Mouse (Mus musculus) heart, postnatal 0 days (tissue): ENCODE results near the gene Dennd5b. TPM values are rescaled to one million over a fixed set of nuclear protein-coding genes. Genes with fewer than 3 reads are reported as not detected.
A peak's percentile ranks its signal among the peaks of the same experiment; 100 is the strongest.

ENCODE experiments used
- ATAC-seq: fragments of 200-750 bp; cut with Nextera tagmentation; 2 replicates; pipeline ENCODE4 v1.8.0; 2017; ENCODE audit warnings: low read depth, moderate number of reproducible peaks, moderate library complexity; ENCODE audit not compliant: insufficient read depth
- DNase-seq: peaks from one replicate; pipeline ENCODE4 v3.0.0-alpha.2; 2016; ENCODE audit warnings: low spot score
- H3K27ac ChIP-seq: fragments of 300-500 bp; sonication (generic); 2 replicates; pipeline ENCODE4 v1.5.1; 2014; ENCODE audit warnings: low read depth, mild to moderate bottlenecking
- H3K27me3 ChIP-seq: fragments of 300-500 bp; sonication (generic); 2 replicates; pipeline ENCODE4 v1.6.1; 2014; ENCODE audit warnings: low read length, mixed read lengths; ENCODE audit not compliant: control insufficient read depth, insufficient read depth
- H3K36me3 ChIP-seq: fragments of 300-500 bp; sonication (generic); replicated peaks from 2 replicates; pipeline ENCODE4 v1.6.1; 2014; ENCODE audit warnings: low read length, mixed read lengths; ENCODE audit not compliant: control insufficient read depth, insufficient read depth
- H3K4me1 ChIP-seq: fragments of 300-500 bp; sonication (generic); 2 replicates; pipeline ENCODE4 v1.6.1; 2014; ENCODE audit warnings: antibody characterized with exemption; ENCODE audit not compliant: control insufficient read depth, insufficient read depth
- H3K4me2 ChIP-seq: fragments of 300-500 bp; sonication (generic); 2 replicates; pipeline ENCODE4 v1.6.1; 2014; ENCODE audit warnings: low read depth, mild to moderate bottlenecking, low read length, moderate library complexity
- H3K4me3 ChIP-seq: fragments of 300-500 bp; sonication (generic); 2 replicates; pipeline ENCODE4 v1.5.1; 2014; ENCODE audit warnings: low read depth, low read length
- H3K9ac ChIP-seq: fragments of 300-500 bp; sonication (generic); replicated peaks from 2 replicates; pipeline ENCODE4 v1.6.1; 2014; ENCODE audit warnings: low read depth, low read length, mixed read lengths
- H3K9me3 ChIP-seq: fragments of 300-500 bp; sonication (generic); replicated peaks from 2 replicates; pipeline ENCODE4 v1.6.1; 2016; ENCODE audit warnings: low read length; ENCODE audit not compliant: control insufficient read depth
- CTCF ChIP-seq: IDR thresholded peaks from 2 replicates; pipeline ENCODE4 v1.5.1; 2016; ENCODE audit warnings: antibody characterized with exemption, control low read depth, low read depth
- EP300 ChIP-seq: IDR thresholded peaks from 2 replicates; pipeline ENCODE4 v1.6.1; 2016; ENCODE audit warnings: antibody characterized with exemption, low read depth
- WGBS: fragments of 180-500 bp; shearing (Covaris S2); extraction: QIAGEN DNeasy Blood & Tissue Kit; methylation state at CpG from one replicate; pipeline ENCODE4 v1.1.7; 2014; 5-methylcytosine and 5-hydroxymethylcytosine counted together
- polyA plus RNA-seq: library from polyadenylated mRNA; unstranded; fragments of >200 nt; fragmentation: Nextera tagmentation; extraction: Ambion mirVana; gene quantifications from 2 replicates; pipeline ENCODE4 v1.2.1, GENCODE M21; 2015
- total RNA-seq: library from RNA; depleted of rRNA; stranded (reverse); fragments of >200 nt; gene quantifications from 2 replicates; pipeline ENCODE4 v1.2.3, GENCODE M21; 2014; ENCODE audit warnings: low replicate concordance

Gene Dennd5b
- total and polyA plus RNA-seq, 2 experiments from 2014 or later, result 5.4 to 25.5 TPM

DNA sequence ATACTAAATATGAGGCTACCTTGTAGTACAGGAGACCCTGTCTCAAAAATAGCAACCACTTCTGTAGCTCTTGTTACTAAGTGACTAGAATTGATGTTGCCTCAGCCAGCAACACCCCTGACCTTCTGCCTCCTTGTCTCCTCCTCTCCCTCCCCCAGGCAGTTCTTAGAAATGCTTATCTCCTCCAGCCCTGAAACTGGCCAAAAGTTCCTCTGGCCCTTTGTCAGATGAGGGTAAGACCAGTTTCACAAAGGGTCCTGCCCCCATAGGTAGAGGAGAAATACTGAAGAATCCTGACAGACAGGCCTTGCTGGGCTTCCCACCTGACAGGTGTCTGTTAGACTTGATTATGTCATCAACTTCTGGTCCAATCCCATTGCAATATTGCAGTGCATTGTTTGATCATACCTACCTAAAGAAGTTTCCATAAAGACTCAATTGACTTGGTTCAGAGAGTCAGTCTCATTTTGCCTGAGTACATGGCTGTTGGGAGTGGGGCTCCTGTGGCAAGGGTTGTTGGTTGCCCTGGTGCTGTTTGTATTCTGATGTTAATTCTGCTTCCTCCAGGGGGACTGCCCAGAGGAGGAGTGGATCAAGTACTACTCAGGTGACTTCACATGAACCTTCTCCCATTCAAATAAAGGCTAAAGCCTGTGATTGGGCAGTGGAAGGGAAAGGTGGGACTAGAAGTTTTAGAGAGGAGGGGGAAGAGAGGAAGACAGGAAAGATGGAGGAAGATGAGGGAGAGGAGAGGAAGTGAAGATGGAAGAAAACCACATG lies 145.6 kb downstream of the Dennd5b start:
- H3K4me1 ChIP-seq, result no peaks in the 10 kb centered on the region
- no peaks in the 10 kb centered on the region for H3K27me3 ChIP-seq
- no peak for TF ChIP-seq EP300
- TF ChIP-seq CTCF, result no peak
- no peak overlapping the region for H3K9ac ChIP-seq
- H3K9me3 ChIP-seq, result no peaks in the 10 kb centered on the region
- no peak overlapping the region for H3K4me3 ChIP-seq
- DNase-seq, result no peak
- H3K4me2 ChIP-seq, result no peak overlapping the region
- no peaks in the 10 kb centered on the region for H3K36me3 ChIP-seq
- H3K27ac ChIP-seq, result no peak overlapping the region
- no peak for ATAC-seq

DNA sequence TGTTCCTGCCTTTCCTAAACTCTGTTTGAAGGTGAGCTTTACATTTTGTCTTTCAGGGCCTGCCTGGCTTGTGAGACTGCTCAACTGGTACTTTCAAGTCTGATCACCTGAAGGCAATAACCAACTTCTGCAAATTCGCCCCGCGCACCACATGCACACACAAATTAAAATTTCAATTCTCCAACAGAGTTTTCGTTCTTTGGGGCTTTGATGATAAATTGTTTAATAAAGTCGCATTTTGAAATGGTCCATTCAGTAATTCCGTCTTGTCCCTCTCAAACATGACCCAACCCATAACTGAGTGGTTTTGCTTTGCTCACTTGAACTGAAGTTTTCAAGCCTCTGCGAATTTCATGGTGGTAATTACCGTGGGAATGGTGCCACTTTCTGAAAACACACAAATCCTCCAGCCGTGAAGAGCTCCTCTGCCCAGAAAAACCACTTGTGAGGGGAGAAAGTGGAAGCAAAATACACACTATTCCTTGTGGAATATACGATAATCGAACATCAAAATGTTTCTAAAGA lies 154.5 kb downstream of the Dennd5b start:
- H3K9me3 ChIP-seq, result no peaks in the 10 kb centered on the region
- TF ChIP-seq EP300, result no peak
- no peak for TF ChIP-seq CTCF
- H3K36me3 ChIP-seq, result no peaks in the 10 kb centered on the region
- WGBS, result 53% methylated on average over 11 of the region's 11 CpGs
- H3K4me3 ChIP-seq, result peak overlapping the region; percentile 90
- H3K27me3 ChIP-seq, result no peaks in the 10 kb centered on the region
- H3K4me2 ChIP-seq, result peak overlapping the region; percentile 99
- H3K4me1 ChIP-seq, result peaks cover 6% of the 10 kb centered on the region; the same call in 1 of the 2 replicates
- H3K9ac ChIP-seq, result peak overlapping the region; percentile 92
- DNase-seq (no peak), ATAC-seq (no peak)
- peak overlapping the region; percentile 67; the same call in 1 of the 2 replicates for H3K27ac ChIP-seq

DNA sequence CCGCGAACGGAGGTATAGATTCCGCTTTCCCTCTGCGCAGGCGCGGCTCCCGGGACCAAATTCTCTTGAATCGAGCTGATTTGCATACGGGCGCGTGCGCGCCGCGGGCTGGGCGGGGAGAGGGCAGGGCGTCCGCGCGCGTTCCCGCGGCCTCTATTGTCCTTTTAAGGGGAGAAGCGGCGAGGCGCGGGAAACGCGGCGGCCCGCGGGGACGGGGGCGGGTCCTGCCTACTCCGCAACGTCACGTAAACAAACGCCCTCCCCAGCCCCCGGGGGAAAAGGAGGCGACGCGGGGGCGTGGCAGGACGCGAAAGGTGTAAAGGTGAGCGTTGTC lies 155.1 kb downstream of the Dennd5b start, which contains the start of gene Sinhcaf:
Gene Sinhcaf, minus strand, starts transcription at position 59 of the 334 bp plus-strand sequence.
- peaks cover 6% of the 10 kb centered on the region; the same call in 1 of the 2 replicates for H3K4me1 ChIP-seq
- H3K36me3 ChIP-seq, result no peaks in the 10 kb centered on the region
- no peaks in the 10 kb centered on the region for H3K9me3 ChIP-seq
- TF ChIP-seq CTCF (no peak), EP300 (no peak)
- peak within 1 kb of the TSS; percentile 99 for H3K4me2 ChIP-seq
- peak; percentile 96 for DNase-seq
- H3K4me3 ChIP-seq, result peak within 1 kb of the TSS; percentile 90
- ATAC-seq, result peak; percentile 83
- peak within 1 kb of the TSS; percentile 90 for H3K27ac ChIP-seq
- WGBS, result 1% methylated on average over 47 of the region's 47 CpGs
- H3K9ac ChIP-seq, result peak within 1 kb of the TSS; percentile 92
- H3K27me3 ChIP-seq, result no peaks in the 10 kb centered on the region

DNA sequence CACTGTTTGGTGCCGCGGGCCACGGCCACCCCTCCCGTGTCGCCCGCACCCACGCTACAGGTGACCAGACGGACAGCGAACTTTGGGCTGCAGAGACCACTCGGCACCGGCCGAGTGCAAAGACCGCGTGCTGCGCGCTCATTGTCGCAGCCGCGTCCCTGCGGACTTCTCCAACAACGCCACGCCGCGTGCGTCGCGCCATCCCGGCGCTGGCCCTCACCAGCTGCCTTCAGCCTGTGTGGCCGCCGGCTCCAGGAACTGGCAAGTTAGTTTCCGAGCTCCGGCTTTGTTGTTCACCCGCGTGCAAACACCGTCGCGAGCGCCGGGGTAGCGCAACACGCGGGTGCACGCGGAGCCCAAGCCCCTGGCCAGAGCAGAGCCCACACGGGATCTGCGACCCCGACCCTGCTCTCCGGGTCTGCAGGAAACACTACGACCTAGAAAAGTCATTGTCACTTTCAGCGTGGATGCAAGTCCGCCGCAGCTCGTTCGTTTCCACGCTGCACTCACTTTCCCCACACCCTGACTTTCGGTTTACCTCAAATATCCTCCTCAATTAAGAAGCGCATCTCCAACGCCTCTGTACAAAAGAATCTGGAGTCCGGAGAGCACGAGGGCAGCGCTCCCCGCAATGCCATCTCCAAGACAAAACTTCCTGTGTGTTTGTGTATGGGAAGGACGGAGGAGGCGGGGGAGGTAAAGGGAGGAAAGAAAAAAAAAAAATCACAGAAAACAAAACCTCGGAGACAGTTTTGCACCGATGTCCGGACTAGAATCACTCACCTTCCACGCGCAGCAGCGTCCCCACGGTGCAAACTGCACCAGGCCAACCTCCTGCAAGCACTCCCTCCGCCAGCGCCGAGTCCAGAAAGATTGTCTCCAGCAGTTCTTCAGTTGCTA lies 155.7 kb downstream of the Dennd5b start:
- TF ChIP-seq CTCF, result no peak
- TF ChIP-seq EP300, result no peak
- Histone ChIP-seq H3K36me3 (no peaks in the 10 kb centered on the region), H3K4me2 (peak overlapping the region; percentile 99), H3K9me3 (no peaks in the 10 kb centered on the region), H3K4me1 (peaks cover 6% of the 10 kb centered on the region; the same call in 1 of the 2 replicates), H3K9ac (peak overlapping the region; percentile 92), H3K4me3 (peak overlapping the region; percentile 90), H3K27me3 (no peaks in the 10 kb centered on the region), H3K27ac (peak overlapping the region; percentile 90)
- DNase-seq, result no peak
- WGBS, result under 1% methylated on average over 72 of the region's 75 CpGs
- peak; percentile 14 for ATAC-seq

DNA sequence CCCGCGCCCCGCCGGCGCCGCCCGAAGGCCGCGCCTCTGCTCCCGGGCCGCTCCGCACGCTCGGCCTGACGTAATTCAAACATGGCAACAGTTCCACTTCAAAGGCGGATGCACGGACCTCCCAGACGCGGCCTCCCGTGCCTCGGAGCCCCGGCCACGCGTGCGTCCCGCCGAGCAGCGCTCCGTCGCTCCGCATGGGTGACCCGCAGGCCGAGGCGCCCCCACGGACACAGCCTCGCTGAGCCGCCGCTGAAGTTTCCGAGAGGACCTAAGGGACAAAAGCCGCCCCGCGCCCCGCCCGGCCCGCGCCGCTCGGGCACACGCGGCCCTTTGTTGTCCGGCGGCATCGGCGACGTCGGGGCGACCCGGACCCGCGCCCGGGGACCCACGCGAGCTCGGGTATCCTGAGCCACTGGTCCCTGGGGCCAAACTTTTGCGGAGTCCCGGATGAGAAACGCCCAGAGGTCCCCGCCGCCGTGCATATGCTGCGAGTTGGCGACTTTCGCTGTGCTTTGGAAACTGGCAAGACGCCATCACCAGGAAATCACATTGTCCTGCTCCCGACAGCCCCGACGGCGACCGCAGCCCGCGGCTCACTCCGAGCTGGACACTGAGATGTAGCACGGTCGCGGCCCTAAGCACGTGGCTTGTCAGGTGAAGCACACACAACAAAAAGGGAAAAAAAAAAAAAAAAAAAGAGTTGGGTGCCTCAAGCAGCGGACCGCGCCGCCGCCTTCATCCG lies 156.5 kb downstream of the Dennd5b start:
- Histone ChIP-seq H3K9ac (peak overlapping the region; percentile 92), H3K27me3 (no peaks in the 10 kb centered on the region), H3K4me2 (peak overlapping the region; percentile 99), H3K36me3 (no peaks in the 10 kb centered on the region), H3K4me3 (peak overlapping the region; percentile 90), H3K9me3 (no peaks in the 10 kb centered on the region), H3K4me1 (peaks cover 6% of the 10 kb centered on the region; the same call in 1 of the 2 replicates), H3K27ac (peak overlapping the region; percentile 90)
- DNase-seq, result peak; percentile 58
- under 1% methylated on average over 92 of the region's 92 CpGs for WGBS
- ATAC-seq, result peak; percentile 73
- TF ChIP-seq EP300, result no peak
- TF ChIP-seq CTCF, result no peak
